Mouse (Mus musculus): ENCODE measurements around the gene Alyref2. TPM values are rescaled to one million over a fixed set of nuclear protein-coding genes. Genes with fewer than 3 reads are reported as not detected.

Gene Alyref2
- polyA plus RNA-seq (2015; fragmentation: Nextera tagmentation; extraction: Ambion mirVana), result 32.0 and 34.5 TPM in 2 replicates

DNA sequence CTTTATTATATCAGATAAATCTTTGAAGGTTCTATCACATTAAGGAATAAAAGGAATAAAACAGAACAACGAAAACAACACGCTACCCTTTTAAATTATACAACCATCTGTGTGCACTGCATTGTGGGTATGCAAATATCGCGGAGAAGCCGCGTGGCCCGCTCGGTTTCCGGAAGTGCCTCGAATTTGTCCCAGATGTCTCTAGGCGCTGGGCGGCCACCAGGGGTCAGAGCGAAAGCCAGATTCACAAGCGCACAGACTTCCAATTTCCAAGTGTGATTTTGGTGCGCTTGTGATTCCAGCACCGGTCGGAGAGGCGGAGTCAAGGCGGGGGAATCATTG is at the start of gene Alyref2:
Gene Alyref2 (plus strand): TSS at position 229 of the 342 bp plus-strand sequence.
- Histone ChIP-seq H3K27ac (peak within 1 kb of the TSS; percentile 96), H3K4me2 (peak within 1 kb of the TSS; percentile 66), H3K36me3 (peaks cover 16% of the 10 kb centered on the region), H3K9me3 (no peaks in the 10 kb centered on the region), H3K27me3 (no peaks in the 10 kb centered on the region), H3K4me3 (peak within 1 kb of the TSS; percentile 66), H3K4me1 (replicated peaks) (peaks cover 20% of the 10 kb centered on the region), H3K9ac (peak within 1 kb of the TSS; percentile 87)
- ATAC-seq (ENCODE audit: low FRiP score), result peak; percentile 89
- under 1% methylated on average over 19 of the region's 19 CpGs for WGBS

DNA sequence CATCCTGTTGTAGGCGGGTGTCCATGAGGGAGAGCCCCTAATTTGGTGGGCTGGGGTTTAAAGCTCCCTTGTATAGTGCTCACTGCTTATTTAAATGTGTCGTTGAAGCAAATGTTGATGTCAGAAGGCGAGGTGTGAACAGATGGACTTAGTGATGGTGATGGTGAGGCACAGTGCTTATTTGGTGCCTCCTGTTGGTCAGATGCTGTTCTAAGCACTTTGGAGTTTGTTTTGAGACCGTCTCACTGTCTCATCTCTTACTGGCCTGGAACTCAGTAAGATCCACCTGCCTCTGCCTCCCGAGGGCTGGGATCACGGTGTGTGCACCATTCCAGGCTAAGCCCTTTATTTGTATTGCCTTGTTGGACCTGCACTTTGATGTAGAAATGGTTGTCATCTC is 48.4 kb upstream of the Alyref2 start:
- no peak overlapping the region for H3K9ac ChIP-seq
- no peaks in the 10 kb centered on the region for H3K27me3 ChIP-seq
- peaks cover 4% of the 10 kb centered on the region for H3K4me1 ChIP-seq (replicated peaks)
- no peaks in the 10 kb centered on the region for H3K9me3 ChIP-seq
- H3K4me2 ChIP-seq, result no peak overlapping the region
- no peak overlapping the region for H3K4me3 ChIP-seq
- H3K27ac ChIP-seq, result no peak overlapping the region
- WGBS, result 90% methylated on average over 6 of the region's 6 CpGs
- H3K36me3 ChIP-seq, result no peaks in the 10 kb centered on the region
- no peak for ATAC-seq (ENCODE audit: low FRiP score)

DNA sequence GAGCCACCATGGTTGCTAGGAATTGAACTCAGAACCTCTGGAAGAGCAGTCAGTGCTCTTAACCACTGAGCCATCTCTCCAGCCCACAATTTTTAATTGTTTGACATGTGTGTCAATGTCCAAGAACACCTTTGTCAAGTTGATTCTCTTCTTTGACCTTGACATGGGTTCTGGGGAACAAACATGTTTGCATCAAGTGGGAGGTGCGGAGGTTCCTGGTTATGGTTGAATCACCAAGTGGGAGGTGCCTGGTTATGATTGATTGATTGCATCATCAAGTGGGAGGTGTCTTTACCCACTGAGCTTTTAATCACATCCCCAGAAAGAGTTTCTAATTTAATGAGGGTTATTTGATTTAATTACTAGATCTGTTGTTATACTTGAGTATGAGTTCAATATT is 45.7 kb upstream of the Alyref2 start:
- Histone ChIP-seq H3K4me1 (replicated peaks) (peaks cover 10% of the 10 kb centered on the region), H3K4me3 (no peak overlapping the region), H3K27ac (no peak overlapping the region), H3K4me2 (no peak overlapping the region), H3K36me3 (no peaks in the 10 kb centered on the region), H3K9ac (no peak overlapping the region), H3K27me3 (no peaks in the 10 kb centered on the region), H3K9me3 (no peaks in the 10 kb centered on the region)
- no peak for ATAC-seq (ENCODE audit: low FRiP score)
- 97% methylated on average over 1 of the region's 1 CpGs for WGBS

- H3K9me3 ChIP-seq, result no peaks in the 10 kb centered on the region
- 0 out of 2 replicates have a peak, but pooled peaks have one; percentile 21 for ATAC-seq (ENCODE audit: low FRiP score)
- WGBS, result 54% methylated on average over 5 of the region's 5 CpGs
- no peak overlapping the region for H3K9ac ChIP-seq
- no peak overlapping the region for H3K4me3 ChIP-seq
- 0 out of 2 replicates have a peak overlapping the region, but pooled peaks have one; percentile 0 for H3K4me2 ChIP-seq
- H3K27ac ChIP-seq, result 0 out of 2 replicates have a peak overlapping the region, but pooled peaks have one; percentile 23
- H3K36me3 ChIP-seq, result no peaks in the 10 kb centered on the region
- H3K27me3 ChIP-seq, result no peaks in the 10 kb centered on the region
- H3K4me1 ChIP-seq (replicated peaks), result peaks cover 10% of the 10 kb centered on the region
Observed at GRCm38 (mm10) chr1:171459791-171460190, 43.5 kb upstream of the Alyref2 start.

GRCm38 (mm10) chr1:171460551-171461503 is 42.5 kb upstream of the Alyref2 start:
- 92% methylated on average over 22 of the region's 22 CpGs for WGBS
- no peaks in the 10 kb centered on the region for H3K36me3 ChIP-seq
- H3K27ac ChIP-seq, result no peak overlapping the region
- no peak overlapping the region for H3K4me3 ChIP-seq
- no peaks in the 10 kb centered on the region for H3K9me3 ChIP-seq
- no peak overlapping the region for H3K4me2 ChIP-seq
- ATAC-seq (ENCODE audit: low FRiP score), result no peak
- no peaks in the 10 kb centered on the region for H3K27me3 ChIP-seq
- H3K4me1 ChIP-seq (replicated peaks), result peaks cover 10% of the 10 kb centered on the region
- H3K9ac ChIP-seq, result no peak overlapping the region

- Histone ChIP-seq H3K27ac (no peak overlapping the region), H3K36me3 (no peaks in the 10 kb centered on the region), H3K9me3 (no peaks in the 10 kb centered on the region), H3K9ac (no peak overlapping the region), H3K4me3 (no peak overlapping the region), H3K4me2 (no peak overlapping the region), H3K27me3 (no peaks in the 10 kb centered on the region), H3K4me1 (replicated peaks) (peaks cover 10% of the 10 kb centered on the region)
- ATAC-seq (ENCODE audit: low FRiP score), result no peak
- 93% methylated on average over 3 of the region's 3 CpGs for WGBS
Observed at GRCm38 (mm10) chr1:171463133-171463532, 40.1 kb upstream of the Alyref2 start.

GRCm38 (mm10) chr1:171465749-171466412 is 37.4 kb upstream of the Alyref2 start:
- H3K27ac ChIP-seq, result no peak overlapping the region
- H3K4me3 ChIP-seq, result no peak overlapping the region
- no peak overlapping the region for H3K9ac ChIP-seq
- H3K4me1 ChIP-seq (replicated peaks), result no peaks in the 10 kb centered on the region
- no peaks in the 10 kb centered on the region for H3K36me3 ChIP-seq
- H3K4me2 ChIP-seq, result no peak overlapping the region
- H3K9me3 ChIP-seq, result no peaks in the 10 kb centered on the region
- WGBS, result 93% methylated on average over 5 of the region's 5 CpGs
- no peak for ATAC-seq (ENCODE audit: low FRiP score)
- no peaks in the 10 kb centered on the region for H3K27me3 ChIP-seq

GRCm38 (mm10) chr1:171466565-171466964 is 36.7 kb upstream of the Alyref2 start:
- no peak overlapping the region for H3K27ac ChIP-seq
- H3K9ac ChIP-seq, result no peak overlapping the region
- H3K4me2 ChIP-seq, result no peak overlapping the region
- no peaks in the 10 kb centered on the region for H3K4me1 ChIP-seq (replicated peaks)
- 87% methylated on average over 4 of the region's 4 CpGs for WGBS
- H3K9me3 ChIP-seq, result no peaks in the 10 kb centered on the region
- H3K36me3 ChIP-seq, result no peaks in the 10 kb centered on the region
- no peak overlapping the region for H3K4me3 ChIP-seq
- ATAC-seq (ENCODE audit: low FRiP score), result no peak
- H3K27me3 ChIP-seq, result no peaks in the 10 kb centered on the region

DNA sequence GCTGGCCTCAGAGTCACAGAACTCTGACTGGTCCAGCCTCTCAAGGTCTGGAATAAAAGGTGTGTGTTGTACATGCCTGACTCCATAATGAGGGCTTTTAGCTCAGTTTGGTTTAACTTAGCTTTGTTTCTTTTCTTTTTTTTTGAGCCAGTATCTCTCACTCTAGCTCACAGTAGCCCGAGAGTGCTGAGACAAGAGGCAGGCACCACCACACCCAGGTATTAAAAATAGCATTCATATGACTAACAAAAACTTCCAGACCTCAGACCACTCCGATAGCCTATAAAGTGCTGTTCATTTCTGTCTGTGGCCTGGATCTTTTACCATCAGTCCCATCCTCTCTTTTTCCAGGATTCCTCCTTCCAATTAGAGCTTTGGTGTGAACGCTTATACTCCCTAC is 33.6 kb upstream of the Alyref2 start:
- Histone ChIP-seq H3K9me3 (no peaks in the 10 kb centered on the region), H3K27me3 (no peaks in the 10 kb centered on the region), H3K36me3 (no peaks in the 10 kb centered on the region), H3K9ac (no peak overlapping the region), H3K4me1 (replicated peaks) (no peaks in the 10 kb centered on the region), H3K27ac (no peak overlapping the region), H3K4me3 (no peak overlapping the region), H3K4me2 (no peak overlapping the region)
- WGBS, result 90% methylated on average over 3 of the region's 3 CpGs
- no peak for ATAC-seq (ENCODE audit: low FRiP score)

- WGBS, result 30% methylated on average over 7 of the region's 7 CpGs
- Histone ChIP-seq H3K27me3 (no peaks in the 10 kb centered on the region), H3K4me2 (no peak overlapping the region), H3K9ac (no peak overlapping the region), H3K9me3 (no peaks in the 10 kb centered on the region), H3K4me1 (replicated peaks) (no peaks in the 10 kb centered on the region), H3K27ac (no peak overlapping the region), H3K36me3 (no peaks in the 10 kb centered on the region), H3K4me3 (no peak overlapping the region)
- no peak for ATAC-seq (ENCODE audit: low FRiP score)
Observed at GRCm38 (mm10) chr1:171470371-171470871, 32.9 kb upstream of the Alyref2 start.

DNA sequence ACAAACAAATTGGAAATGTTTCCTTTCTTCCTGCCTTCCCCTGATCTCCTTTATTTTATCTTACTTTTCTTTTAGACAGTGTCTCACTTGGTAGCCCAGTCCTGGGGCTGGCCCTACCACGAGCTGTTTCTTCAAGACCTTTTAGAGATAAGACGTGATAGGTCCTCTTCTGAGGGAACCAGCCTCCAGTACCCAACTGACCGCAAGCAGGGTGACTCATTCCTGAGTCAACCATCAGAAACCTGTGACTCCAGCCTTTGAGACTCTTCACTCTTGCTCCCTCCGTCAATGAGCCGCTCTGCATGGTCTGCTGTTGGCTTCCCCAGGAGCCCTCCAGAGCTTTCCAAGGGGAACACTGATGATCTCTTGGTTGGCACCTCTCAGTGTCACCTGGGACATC is 32.4 kb upstream of the Alyref2 start:
- no peak for ATAC-seq (ENCODE audit: low FRiP score)
- WGBS, result 93% methylated on average over 5 of the region's 5 CpGs
- Histone ChIP-seq H3K4me2 (no peak overlapping the region), H3K36me3 (no peaks in the 10 kb centered on the region), H3K9me3 (no peaks in the 10 kb centered on the region), H3K27me3 (no peaks in the 10 kb centered on the region), H3K4me1 (replicated peaks) (no peaks in the 10 kb centered on the region), H3K9ac (no peak overlapping the region), H3K4me3 (no peak overlapping the region), H3K27ac (no peak overlapping the region)

- 77% methylated on average over 1 of the region's 1 CpGs for WGBS
Observed at GRCm38 (mm10) chr1:171471452-171471851, 31.8 kb upstream of the Alyref2 start.

More at GRCm38 (mm10) chr1:171471452-171471851, 31.8 kb upstream of the Alyref2 start:
- H3K4me2 ChIP-seq, result no peak overlapping the region
- no peaks in the 10 kb centered on the region for H3K4me1 ChIP-seq (replicated peaks)
- no peak overlapping the region for H3K9ac ChIP-seq
- no peak for ATAC-seq (ENCODE audit: low FRiP score)
- H3K27me3 ChIP-seq, result no peaks in the 10 kb centered on the region
- H3K27ac ChIP-seq, result no peak overlapping the region
- H3K9me3 ChIP-seq, result no peaks in the 10 kb centered on the region
- H3K36me3 ChIP-seq, result no peaks in the 10 kb centered on the region
- H3K4me3 ChIP-seq, result no peak overlapping the region

Measured in hindbrain, embryonic 13.5 days (tissue).